Mouse (Mus musculus) R1 (cell line): ENCODE data around the gene Itpkb.

Source experiments
- DNase-seq: peaks from one replicate; pipeline ENCODE4 v3.0.0-alpha.2; 2018; ENCODE audit warnings: low read depth, low spot score

Itpkb gene

DNA sequence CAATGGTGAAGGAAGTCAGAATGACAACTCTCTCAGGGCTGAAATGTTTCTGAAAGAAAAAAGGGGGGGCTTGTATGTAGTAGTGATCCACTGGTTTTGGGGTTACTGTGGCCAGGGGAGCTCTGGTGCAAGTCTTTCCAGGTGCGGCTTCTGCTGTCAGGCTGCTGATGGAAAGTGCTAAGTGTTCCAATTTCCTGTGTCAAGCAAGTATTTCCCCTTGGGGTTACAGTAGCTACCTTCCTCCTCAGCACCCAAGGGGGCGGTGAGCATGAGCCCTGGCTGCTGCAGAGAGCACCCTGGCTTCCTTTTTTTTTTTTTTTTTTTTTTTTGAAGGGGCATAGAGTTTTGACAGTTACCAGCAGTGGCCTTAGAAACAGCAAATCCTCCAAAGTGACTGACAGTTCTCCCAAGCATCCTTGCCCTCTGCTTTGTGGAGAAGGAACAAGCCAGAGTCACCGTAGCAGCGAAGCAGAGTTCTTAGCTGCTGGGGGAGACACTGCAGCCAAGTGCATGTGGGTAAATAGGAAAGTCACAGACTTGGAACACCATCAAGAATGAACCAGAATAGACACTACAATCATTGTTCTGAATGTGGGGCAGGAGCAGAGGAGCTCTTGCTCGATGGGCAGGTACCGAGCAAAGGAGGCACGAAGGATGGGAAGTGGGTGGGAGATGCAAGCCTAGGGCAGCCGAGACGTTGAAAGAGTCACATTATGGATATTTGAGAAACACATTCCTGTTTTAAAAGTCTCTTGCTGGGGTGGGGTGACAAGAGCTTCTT lies 62.9 kb downstream of the Itpkb start:
- no peak for DNase-seq

DNA sequence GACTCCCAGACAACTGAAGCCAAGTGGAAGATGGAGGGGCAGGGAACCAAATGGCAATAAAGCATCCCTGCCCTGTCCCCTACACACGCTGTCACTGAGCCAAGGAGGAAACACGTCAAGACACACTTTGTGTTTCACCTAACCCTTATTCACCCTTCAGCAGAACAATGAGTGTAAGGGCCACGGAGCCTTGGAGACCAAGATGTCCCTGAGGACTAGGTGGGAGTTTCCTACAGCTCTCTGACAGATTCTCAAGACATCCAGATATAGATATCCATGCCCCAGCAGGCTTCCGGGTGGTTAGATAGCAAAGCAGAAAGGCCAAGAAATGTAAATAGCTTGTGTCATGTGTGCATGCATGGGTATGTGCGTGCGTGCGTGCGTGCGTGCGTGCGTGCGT lies 63.6 kb downstream of the Itpkb start:
- no peak for DNase-seq

DNA sequence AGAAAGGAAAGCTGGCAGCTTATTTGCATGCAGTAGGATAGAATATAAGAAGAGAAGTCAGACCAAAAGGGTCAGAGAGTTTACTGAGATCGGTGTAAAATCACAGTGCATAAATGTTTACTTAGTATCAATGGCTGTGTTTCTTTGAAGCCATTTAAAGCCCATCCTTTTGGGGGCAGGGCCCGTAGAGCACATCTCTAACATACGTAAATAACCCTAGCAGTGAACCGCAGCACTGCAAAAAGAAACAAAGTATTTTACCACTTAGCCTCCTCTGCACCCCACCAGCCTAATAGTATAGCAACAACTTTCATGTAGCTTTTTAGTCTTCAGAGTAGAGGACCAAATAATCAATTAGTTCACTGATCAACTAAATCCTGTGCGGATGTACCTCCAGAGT lies 67.4 kb downstream of the Itpkb start:
- DNase-seq = no peak

DNA sequence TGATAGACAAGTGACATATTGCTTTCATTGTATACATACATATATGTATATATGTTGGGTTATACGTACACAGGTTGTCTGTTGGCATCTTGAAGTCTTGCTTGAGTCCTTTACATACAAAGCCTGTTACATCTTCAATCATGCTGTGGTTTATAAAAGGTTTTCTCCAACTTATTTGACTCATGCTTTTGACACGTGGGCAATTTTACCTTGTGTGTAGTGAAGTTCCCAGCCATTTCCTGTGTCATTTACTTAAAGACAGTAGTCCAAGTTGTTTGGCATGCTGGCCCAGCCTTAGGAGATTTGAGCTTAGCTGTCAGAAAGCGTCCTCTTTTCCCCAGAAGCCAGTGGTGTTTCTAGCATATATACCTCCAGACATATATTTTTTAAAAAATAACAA lies 68.2 kb downstream of the Itpkb start:
- no peak for DNase-seq

GRCm38 (mm10) chr1:180400691-180401455 lies 70.6 kb downstream of the Itpkb start:
- no peak for DNase-seq

GRCm38 (mm10) chr1:180401725-180402124 lies 71.4 kb downstream of the Itpkb start:
- no peak for DNase-seq

- no peak for DNase-seq
Observed at GRCm38 (mm10) chr1:180402481-180403081, 72.3 kb downstream of the Itpkb start.

DNA sequence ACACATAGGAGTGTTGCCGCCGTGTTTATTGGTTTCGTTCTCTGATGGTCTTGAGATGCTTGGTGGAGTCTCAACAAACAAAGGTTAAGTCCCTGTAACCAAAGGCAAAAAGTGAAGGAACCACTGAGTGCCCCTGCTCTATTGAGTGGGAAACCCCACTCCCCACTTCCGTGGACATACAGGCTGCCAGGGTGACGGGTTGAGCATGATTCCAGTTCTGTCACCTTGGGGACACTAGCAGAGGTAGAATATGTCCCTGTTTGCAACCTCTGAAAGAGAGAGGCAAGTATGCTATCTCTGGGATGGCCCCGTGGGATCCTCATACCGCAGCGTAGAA lies 73.0 kb downstream of the Itpkb start:
- no peak for DNase-seq

DNA sequence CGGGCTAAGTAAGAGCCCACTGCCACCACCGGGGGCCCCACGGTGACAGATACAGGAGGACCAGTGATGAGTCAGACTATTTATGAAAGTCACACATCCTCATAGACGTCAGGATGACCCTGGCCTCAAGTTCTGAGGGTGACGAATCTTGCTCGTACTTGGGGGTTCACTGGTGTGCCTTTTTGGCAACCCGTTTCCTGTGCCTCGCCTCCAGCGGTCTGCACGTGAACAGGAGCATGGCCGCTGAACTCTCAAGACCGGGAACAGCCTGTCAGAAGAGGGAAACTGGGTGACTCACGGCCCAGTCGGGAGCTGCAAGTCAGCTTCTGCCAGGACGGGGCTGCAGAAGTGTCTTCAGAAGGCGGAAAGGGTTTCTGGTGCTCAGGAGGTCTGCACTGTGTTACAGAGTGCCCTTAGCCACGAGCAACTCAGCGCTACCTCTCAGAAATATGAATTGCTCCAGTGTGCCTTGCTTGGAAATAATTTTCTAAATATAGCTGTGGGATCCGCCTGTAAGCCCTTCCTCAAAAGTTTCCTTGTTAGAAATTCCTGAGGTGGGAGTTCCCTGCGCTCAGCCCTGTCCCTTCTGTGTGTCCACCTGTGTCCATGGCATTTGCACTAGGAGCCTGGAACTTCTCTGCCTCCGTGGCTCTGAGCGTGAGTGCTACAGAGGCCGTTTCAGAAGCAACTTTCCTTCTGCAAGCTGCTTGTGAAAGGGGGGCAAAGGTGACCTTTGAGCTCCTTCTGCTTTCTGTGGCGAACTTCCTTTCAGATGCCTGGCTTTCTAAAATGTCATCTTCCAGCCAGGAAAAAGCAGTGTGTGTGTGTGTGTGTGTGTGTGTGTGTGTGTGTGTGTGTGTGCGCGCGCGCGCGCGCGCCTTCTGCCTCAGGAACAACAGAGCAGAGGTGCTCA lies 73.7 kb downstream of the Itpkb start:
- no peak for DNase-seq

DNA sequence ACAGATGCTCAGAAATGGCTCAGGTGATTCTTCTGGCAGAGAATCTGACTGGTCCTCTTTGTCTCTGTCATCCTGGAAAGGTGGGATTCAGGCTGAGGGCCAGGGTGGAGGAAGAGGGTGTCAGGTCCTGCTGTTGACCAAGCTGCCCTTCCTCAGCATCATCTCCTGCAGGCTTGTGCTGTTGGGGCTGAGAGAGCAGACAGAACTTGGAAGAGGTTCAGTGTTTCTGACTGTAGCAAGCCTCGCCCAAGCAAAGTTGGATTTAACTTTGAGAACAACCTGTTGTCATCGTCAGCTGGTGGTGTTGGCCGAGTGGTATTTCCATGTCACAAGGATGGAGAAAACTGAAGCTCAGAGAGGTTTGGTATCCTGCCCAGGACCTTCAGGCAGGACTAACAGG lies 74.4 kb downstream of the Itpkb start:
- DNase-seq = no peak

DNA sequence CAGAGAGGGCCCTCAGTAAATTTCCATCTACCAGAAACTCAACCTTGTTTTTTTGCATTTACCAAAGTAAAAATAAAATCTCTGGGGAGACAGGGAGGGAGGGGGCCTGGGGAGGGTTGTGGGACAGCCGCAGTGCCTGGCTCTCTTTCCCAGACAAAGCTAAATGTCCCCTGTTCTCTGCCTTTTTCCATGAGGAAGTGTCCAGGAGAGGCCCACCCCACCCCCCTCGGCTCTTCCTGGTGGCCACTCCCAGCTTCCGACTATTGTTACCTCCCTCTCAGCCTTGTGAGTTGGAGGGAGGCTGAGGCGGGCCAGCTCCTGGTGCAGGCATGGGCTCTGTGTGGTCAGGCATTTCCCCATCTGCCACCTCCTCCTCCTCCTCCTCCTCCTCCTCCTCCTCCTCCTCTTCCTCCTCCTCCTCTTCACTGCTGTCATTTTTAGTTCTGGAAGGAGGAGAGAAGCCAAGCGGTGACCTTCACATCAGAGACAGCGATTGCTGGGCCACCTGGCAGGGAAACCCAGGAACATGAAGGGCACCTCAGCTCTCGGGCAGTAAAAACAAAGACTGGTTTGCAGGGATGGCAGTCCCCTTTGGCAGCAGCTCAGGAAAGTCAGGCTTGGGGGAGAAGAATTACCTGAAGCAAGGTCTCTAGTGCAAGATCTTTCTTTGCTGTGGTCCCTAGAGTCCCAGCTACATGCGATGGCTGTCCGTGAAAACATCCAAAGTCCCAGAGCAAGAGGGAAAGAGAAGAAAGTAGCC lies 75.5 kb downstream of the Itpkb start:
- no peak for DNase-seq

DNA sequence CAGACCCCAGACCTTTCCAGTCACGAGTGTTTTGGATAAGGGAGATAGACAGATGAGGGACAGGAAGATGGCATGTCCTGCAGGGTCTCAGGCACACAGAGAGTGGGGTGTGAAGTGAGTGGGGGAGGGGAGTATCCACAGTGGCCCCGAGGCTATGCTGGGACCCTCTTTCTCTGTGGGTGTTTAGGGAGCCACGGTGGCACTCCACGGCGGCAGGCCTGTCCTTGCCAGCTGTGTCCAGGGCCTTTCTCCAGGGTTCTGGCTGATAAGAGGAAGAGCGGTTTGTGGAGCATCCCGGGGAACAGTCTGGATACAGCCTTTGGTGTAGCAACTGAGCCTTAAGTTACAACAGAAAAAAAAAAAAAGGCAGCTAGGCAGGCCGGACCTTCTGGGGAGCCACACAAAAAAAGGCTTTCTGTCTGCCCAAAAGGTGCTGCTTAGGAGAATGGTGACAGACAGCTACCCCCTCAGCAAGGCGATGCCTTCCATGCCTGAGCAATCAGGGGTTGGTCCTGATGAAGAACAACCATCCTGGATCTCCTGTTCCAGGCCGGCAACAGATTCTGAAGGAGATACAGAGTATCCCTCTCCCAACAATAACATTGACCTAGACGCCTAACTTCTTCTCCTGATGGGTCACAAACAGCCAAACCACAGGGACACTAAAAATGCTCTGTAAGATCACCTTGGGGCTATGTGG lies 76.2 kb downstream of the Itpkb start:
- DNase-seq = no peak

GRCm38 (mm10) chr1:180407171-180407671 lies 76.9 kb downstream of the Itpkb start:
- peak; percentile 86 for DNase-seq

- DNase-seq = no peak
Observed at GRCm38 (mm10) chr1:180407727-180408719, 77.7 kb downstream of the Itpkb start.

GRCm38 (mm10) chr1:180408832-180409231 lies 78.5 kb downstream of the Itpkb start:
- DNase-seq = no peak

DNA sequence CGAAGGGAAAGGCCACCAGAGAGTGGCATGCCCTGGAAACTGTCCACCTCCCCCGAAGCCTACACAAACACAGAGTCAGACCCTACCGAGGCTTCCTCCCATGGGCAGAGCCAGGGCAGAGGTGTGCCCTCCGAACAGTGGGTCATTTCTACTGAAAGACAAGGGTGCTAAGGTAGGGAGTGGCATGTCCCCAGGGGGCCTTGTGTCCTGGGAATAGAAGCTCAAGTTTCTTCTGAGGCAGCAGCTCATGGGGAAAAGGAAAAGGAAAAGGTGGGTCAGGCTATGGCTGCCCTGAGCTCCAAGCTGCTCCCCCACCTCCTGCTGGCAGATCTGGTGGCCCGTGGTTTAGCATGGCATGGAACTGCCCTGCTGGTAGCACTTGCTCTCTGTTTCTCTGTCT lies 79.5 kb downstream of the Itpkb start:
- DNase-seq = no peak

DNA sequence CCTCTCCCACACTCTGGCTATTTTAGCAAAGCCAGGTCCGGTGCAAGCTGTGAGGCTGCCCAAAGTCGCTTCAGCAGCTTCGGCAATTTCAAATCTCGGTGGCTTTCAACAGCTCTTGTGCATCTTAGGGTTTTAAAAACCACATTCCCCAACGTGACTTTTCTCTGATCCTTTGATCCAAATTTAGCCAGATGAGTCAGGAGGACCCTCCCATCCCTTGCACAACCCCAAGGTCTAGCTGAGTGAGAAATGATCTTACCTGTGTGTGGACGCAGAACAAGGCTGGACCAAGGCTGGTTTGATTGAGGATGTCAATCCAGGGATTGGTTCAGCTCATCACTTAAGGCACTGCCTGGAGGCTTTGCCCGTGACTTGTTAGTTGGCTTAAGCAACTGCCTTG lies 80.0 kb downstream of the Itpkb start:
- no peak for DNase-seq

DNA sequence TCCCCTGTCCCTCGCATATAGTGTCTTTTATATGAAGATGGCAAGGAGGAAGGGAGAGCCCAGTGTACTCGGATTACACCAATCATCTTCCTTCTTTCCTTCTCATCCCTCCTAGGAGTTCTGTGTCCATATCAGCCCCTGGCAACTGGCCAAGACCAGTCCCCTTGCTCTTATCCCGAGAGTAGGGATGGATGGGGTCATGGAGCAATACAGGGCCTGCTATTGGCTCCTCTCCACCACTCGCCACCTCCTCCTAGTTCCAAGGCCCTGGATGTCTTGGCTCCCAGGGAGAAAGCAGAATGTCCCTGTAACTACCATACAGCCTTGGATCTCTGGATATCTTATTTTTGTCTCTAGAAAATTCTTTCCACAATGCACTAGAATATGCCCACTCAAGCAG lies 84.8 kb downstream of the Itpkb start:
- DNase-seq = no peak

DNA sequence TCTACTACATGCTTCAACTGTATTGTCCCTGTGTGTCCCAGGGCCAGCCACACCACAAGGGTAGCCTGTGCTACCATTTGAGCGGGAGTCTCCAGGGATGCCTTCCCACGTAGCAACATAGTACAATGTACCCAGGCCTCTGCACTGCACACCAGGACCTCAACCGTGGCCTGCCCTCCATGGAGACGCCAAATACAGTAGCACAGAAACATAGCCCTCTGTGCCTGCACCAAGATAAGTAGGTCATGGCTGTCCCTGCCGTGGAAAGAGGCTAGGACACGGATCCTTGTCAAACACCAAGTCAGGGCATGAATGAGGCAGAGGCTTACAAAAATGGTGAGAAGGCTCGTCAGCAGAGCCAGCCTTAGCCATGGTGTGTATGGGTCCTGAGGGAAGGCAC lies 85.6 kb downstream of the Itpkb start:
- DNase-seq = no peak
